ENCODE assay signal across 16 mouse cellular contexts in genomic region chr13:9940186-9940585, GRCm38 (mm10).
DNase-seq lines count a peak whose midpoint lies in the region; ATAC-seq and TF ChIP-seq lines count a peak whose summit lies in the region.
"Had no signal": no experiment of that assay in that cellular context is flagged by ENCODE, and none has a peak within 500 bp of the region (broad histone marks: within the 10 kb centered on the region; RNA-seq: fewer than 3 reads in every experiment).

No protein-coding gene starts in this region.

- no peak for ATAC-seq in midbrain, postnatal 0 days (ENCODE audit: low FRiP score)
- ATAC-seq: intestine, postnatal 0 days had no signal

- no peaks in the 10 kb centered on the region for H3K36me3 ChIP-seq in midbrain, postnatal 0 days (ENCODE audit: insufficient read depth, low read length)
- H3K36me3 ChIP-seq in midbrain, embryonic 10.5 days = no peaks in the 10 kb centered on the region
- H3K36me3 ChIP-seq: liver, embryonic 13.5 days; neural tube, embryonic 13.5 days had no signal

- no peak overlapping the region for H3K27ac ChIP-seq in midbrain, postnatal 0 days (ENCODE audit: low read depth, low read length)
- H3K27ac ChIP-seq in midbrain, embryonic 10.5 days (replicated peaks) = no peak overlapping the region
- H3K27ac ChIP-seq: heart, adult 2 months; hindbrain, embryonic 14.5 days; liver, embryonic 13.5 days; neural tube, embryonic 13.5 days had no signal

- no peaks in the 10 kb centered on the region for H3K4me1 ChIP-seq in midbrain, postnatal 0 days (ENCODE audit: insufficient read depth, low read length)
- 0 out of 2 replicates have a peak, but pooled peaks cover 2% of the 10 kb centered on the region for H3K4me1 ChIP-seq in midbrain, embryonic 10.5 days
- H3K4me1 ChIP-seq: liver, embryonic 13.5 days; neural tube, embryonic 13.5 days had no signal

- no peaks in the 10 kb centered on the region for H3K27me3 ChIP-seq in midbrain, postnatal 0 days (ENCODE audit: insufficient read depth, low read length)
- no peaks in the 10 kb centered on the region for H3K27me3 ChIP-seq in midbrain, embryonic 10.5 days (ENCODE audit: low read depth, poor library complexity, severe bottlenecking)
- H3K27me3 ChIP-seq: liver, embryonic 13.5 days; neural tube, embryonic 13.5 days had no signal

- no peak overlapping the region for H3K4me3 ChIP-seq in midbrain, postnatal 0 days (ENCODE audit: low read depth, low read length)
- no peak overlapping the region for H3K4me3 ChIP-seq in midbrain, embryonic 10.5 days
- H3K4me3 ChIP-seq: erythroblast, embryonic 14.5 days; heart, adult 2 months; liver, embryonic 13.5 days; neural tube, embryonic 13.5 days had no signal

- H3K9ac ChIP-seq in midbrain, postnatal 0 days (replicated peaks; ENCODE audit: low read length, poor library complexity, severe bottlenecking) = no peak overlapping the region
- H3K9ac ChIP-seq: hindbrain, embryonic 14.5 days; liver, embryonic 13.5 days; neural tube, embryonic 13.5 days had no signal

- intact Hi-C loops in heart, postnatal 10 days (cut with DNase I) = no loop called here

- H3K9me3 ChIP-seq in midbrain, postnatal 0 days (ENCODE audit: low read length) = no peaks in the 10 kb centered on the region
- no peaks in the 10 kb centered on the region for H3K9me3 ChIP-seq in midbrain, embryonic 10.5 days (replicated peaks)
- H3K9me3 ChIP-seq: liver, embryonic 13.5 days; neural tube, embryonic 13.5 days had no signal

- H3K4me2 ChIP-seq in midbrain, postnatal 0 days (ENCODE audit: low read depth, low read length, poor library complexity, severe bottlenecking) = no peak overlapping the region
- H3K4me2 ChIP-seq: hindbrain, embryonic 14.5 days; liver, embryonic 13.5 days; neural tube, embryonic 13.5 days had no signal

- TF ChIP-seq CTCF in midbrain, postnatal 0 days (IDR thresholded peaks at IDR 0.05) = no peak

- peak; percentile 9 for DNase-seq in kidney, adult 9 months
- DNase-seq in kidney, adult 18-20 months = no peak
- peak; percentile 47 for DNase-seq in gonadal fat pad, adult 2 months (ENCODE audit: low read depth)
- DNase-seq in heart, postnatal 10 days = peak; percentile 13 to 19
- DNase-seq in lung, postnatal 36 days = peak; percentile 77
- no peak for DNase-seq in midbrain, postnatal 0 days (ENCODE audit: low spot score)
- no peak for DNase-seq in midbrain, embryonic 10.5 days (ENCODE audit: low spot score)
- DNase-seq: cerebellum, postnatal 10 days; liver, embryonic 13.5 days; right cerebral cortex, postnatal 14 days; thymus, adult 18-20 months had no signal

- WGBS in midbrain, postnatal 0 days = 90% methylated on average over 1 of the region's 1 CpGs
- 81% methylated on average over 1 of the region's 1 CpGs for WGBS in midbrain, embryonic 10.5 days

Comparison
In these comparisons a context has a peak if more than half of its experiments do, and no peak if none do; other contexts are left out.
1. DNase-seq: peak in kidney, adult 9 months (single experiment), gonadal fat pad, adult 2 months (single experiment), heart, postnatal 10 days (2 of 2) and lung, postnatal 36 days (single experiment); none in kidney, adult 18-20 months (single experiment), midbrain, postnatal 0 days (single experiment) and midbrain, embryonic 10.5 days (single experiment).